Mouse (Mus musculus) CH12.LX (cell line): ENCODE results near the gene Nol6. TPM values are rescaled to one million over a fixed set of nuclear protein-coding genes. Genes with fewer than 3 reads are reported as not detected.

Experiments
- DNase-seq: peaks from one replicate; pipeline ENCODE4 v3.0.0-alpha.2; 2013; ENCODE audit errors: extremely low read depth
- H3K27ac ChIP-seq: 2 replicates; pipeline ENCODE4 v1.5.1; 2012; ENCODE audit warnings: low read depth, mild to moderate bottlenecking, control low read depth, moderate library complexity; ENCODE audit not compliant: insufficient read depth
- H3K27me3 ChIP-seq: replicated peaks from 2 replicates; pipeline ENCODE3; 2012; ENCODE audit warnings: inconsistent platforms
- H3K36me3 ChIP-seq, 2 experiments: replicated peaks in 1 of 2; 2 replicates each; pipeline versions ENCODE3 to v1.6.1; 2012; ENCODE audit warnings: inconsistent platforms in 1 of 2, low read length in 1 of 2, mild to moderate bottlenecking in 1 of 2, mixed read lengths in 1 of 2, moderate library complexity in 1 of 2; ENCODE audit not compliant: control insufficient read depth in 1 of 2, insufficient read depth in 1 of 2
- H3K4me1 ChIP-seq, 2 experiments: 2 replicates each; pipeline ENCODE4 v1.6.1; 2012; ENCODE audit warnings: inconsistent platforms in 1 of 2, moderate library complexity in 1 of 2; ENCODE audit not compliant: insufficient read depth in 2 of 2, control insufficient read depth in 1 of 2
- H3K4me2 ChIP-seq: 2 replicates; pipeline ENCODE4 v1.6.1; 2012; ENCODE audit warnings: low read depth, mild to moderate bottlenecking, control low read depth; ENCODE audit not compliant: poor library complexity, insufficient read depth, severe bottlenecking
- H3K4me3 ChIP-seq, 3 experiments: fragments of 150-350 bp in 1 of 3; sonication (generic) in 1 of 3; replicated peaks in 1 of 3; 2 replicates each; pipeline versions ENCODE3 to v1.5.1; 2011 to 2012; ENCODE audit warnings: low read depth in 2 of 3, low read length in 2 of 3, mild to moderate bottlenecking in 2 of 3, moderate library complexity in 2 of 3, control low read depth in 1 of 3, improper control_type of control experiment in 1 of 3, inconsistent platforms in 1 of 3, mixed read lengths in 1 of 3; ENCODE audit not compliant: poor library complexity in 1 of 3
- H3K79me2 ChIP-seq: replicated peaks from 2 replicates; pipeline ENCODE4 v1.6.1; 2012; ENCODE audit warnings: mild to moderate bottlenecking, moderate library complexity; ENCODE audit not compliant: control insufficient read depth, poor library complexity, insufficient read depth, severe bottlenecking; ENCODE audit errors: extremely low read depth
- H3K9ac ChIP-seq: 2 replicates; pipeline ENCODE4 v1.6.1; 2012; ENCODE audit warnings: low read depth, mild to moderate bottlenecking, control low read depth, moderate library complexity; ENCODE audit not compliant: insufficient read depth
- H3K9me3 ChIP-seq: replicated peaks from 2 replicates; pipeline ENCODE3; 2012; ENCODE audit warnings: low read length, inconsistent platforms, mixed read lengths
- CHD1 ChIP-seq: IDR thresholded peaks from 2 replicates; pipeline ENCODE4 v1.6.1; 2012; ENCODE audit warnings: low read depth, low read length, improper control_type of control experiment, inconsistent platforms
- CTCF ChIP-seq, 2 experiments: IDR thresholded peaks in 1 of 2; conservative IDR thresholded peaks in 1 of 2; 2 replicates each; pipeline ENCODE4 v1.5.1; 2011 to 2012; ENCODE audit warnings: low read depth in 2 of 2, low read length in 2 of 2, improper control_type of control experiment in 1 of 2, inconsistent platforms in 1 of 2, mild to moderate bottlenecking in 1 of 2, moderate library complexity in 1 of 2
- ELF1 ChIP-seq: IDR thresholded peaks from 2 replicates; pipeline ENCODE4 v1.6.1; 2014; ENCODE audit warnings: low read depth, mild to moderate bottlenecking, inconsistent platforms, low read length, improper control_type of control experiment
- EP300 ChIP-seq: IDR thresholded peaks from 2 replicates; pipeline ENCODE4 v1.6.1; 2011; ENCODE audit warnings: low read length, improper control_type of control experiment
- ETS1 ChIP-seq: conservative IDR thresholded peaks from 2 replicates; pipeline ENCODE4 v1.6.1; 2012; ENCODE audit warnings: low read depth, mild to moderate bottlenecking, inconsistent platforms, low read length, improper control_type of control experiment, moderate library complexity
- GABPA ChIP-seq: IDR thresholded peaks from 2 replicates; pipeline ENCODE4 v1.6.1; 2012; ENCODE audit warnings: low read depth, low read length, improper control_type of control experiment, inconsistent platforms; ENCODE audit not compliant: insufficient replicate concordance
- HCFC1 ChIP-seq: IDR thresholded peaks from 2 replicates; pipeline ENCODE4 v1.6.1; 2012; ENCODE audit warnings: low read depth, mild to moderate bottlenecking, inconsistent platforms, low read length, improper control_type of control experiment
- JUN ChIP-seq: IDR thresholded peaks from 2 replicates; pipeline ENCODE4 v1.6.1; 2011; ENCODE audit warnings: low read depth, mild to moderate bottlenecking, low read length, improper control_type of control experiment, moderate library complexity; ENCODE audit not compliant: insufficient read depth
- JUND ChIP-seq: conservative IDR thresholded peaks from 2 replicates; pipeline ENCODE4 v1.6.1; 2011; ENCODE audit warnings: low read depth, low read length, improper control_type of control experiment
- KAT2A ChIP-seq: IDR thresholded peaks from 2 replicates; pipeline ENCODE4 v1.6.1; 2012; ENCODE audit warnings: low read length, improper control_type of control experiment, inconsistent platforms; ENCODE audit not compliant: insufficient replicate concordance
- MAFK ChIP-seq: IDR thresholded peaks from 2 replicates; pipeline ENCODE4 v1.6.1; 2011; ENCODE audit warnings: low read length, improper control_type of control experiment; ENCODE audit not compliant: insufficient replicate concordance
- MEF2A ChIP-seq: IDR thresholded peaks from 2 replicates; pipeline ENCODE4 v1.6.1; 2014; ENCODE audit warnings: low read depth, mild to moderate bottlenecking, inconsistent platforms, low read length, improper control_type of control experiment, borderline replicate concordance
- MXI1 ChIP-seq: IDR thresholded peaks from 2 replicates; pipeline ENCODE4 v1.6.1; 2011; ENCODE audit warnings: mild to moderate bottlenecking, low read depth, low read length, improper control_type of control experiment
- MYC ChIP-seq: IDR thresholded peaks from 2 replicates; pipeline ENCODE4 v1.6.1; 2011; ENCODE audit warnings: low read depth, mild to moderate bottlenecking, improper control_type of control experiment, low read length
- NELFE ChIP-seq: IDR thresholded peaks from 2 replicates; pipeline ENCODE4 v1.6.1; 2011; ENCODE audit warnings: low read depth, low read length, improper control_type of control experiment
- NRF1 ChIP-seq: IDR thresholded peaks from 2 replicates; pipeline ENCODE4 v1.6.1; 2014; ENCODE audit warnings: low read depth, mild to moderate bottlenecking, inconsistent platforms, low read length, improper control_type of control experiment, moderate library complexity
- PAX5 ChIP-seq: IDR thresholded peaks from 2 replicates; pipeline ENCODE4 v1.6.1; 2012; ENCODE audit warnings: low read length, inconsistent platforms, mixed read lengths
- POLR2A ChIP-seq: IDR thresholded peaks from 2 replicates; pipeline ENCODE4 v1.6.1; 2011; ENCODE audit warnings: low read depth, mild to moderate bottlenecking, improper control_type of control experiment, low read length
- POLR2AphosphoS2 ChIP-seq: IDR thresholded peaks from 2 replicates; pipeline ENCODE4 v1.6.1; 2011; ENCODE audit warnings: low read depth, low read length, improper control_type of control experiment
- RCOR1 ChIP-seq: conservative IDR thresholded peaks from 2 replicates; pipeline ENCODE4 v1.6.1; 2012; ENCODE audit warnings: low read depth, mild to moderate bottlenecking, inconsistent platforms, low read length, improper control_type of control experiment
- SIN3A ChIP-seq: IDR thresholded peaks from 2 replicates; pipeline ENCODE4 v1.6.1; 2012; ENCODE audit warnings: low read length, improper control_type of control experiment, inconsistent platforms
- TBP ChIP-seq: conservative IDR thresholded peaks from 2 replicates; pipeline ENCODE4 v1.6.1; 2011; ENCODE audit warnings: low read depth, low read length, improper control_type of control experiment
- TCF12 ChIP-seq: IDR thresholded peaks from 2 replicates; pipeline ENCODE4 v1.6.1; 2014; ENCODE audit warnings: low read depth, mild to moderate bottlenecking, inconsistent platforms, low read length, improper control_type of control experiment
- USF2 ChIP-seq: conservative IDR thresholded peaks from 2 replicates; pipeline ENCODE4 v1.6.1; 2011; ENCODE audit warnings: low read depth, low read length, improper control_type of control experiment
- ZKSCAN1 ChIP-seq: IDR thresholded peaks from 2 replicates; pipeline ENCODE4 v1.6.1; 2012; ENCODE audit warnings: low read depth, inconsistent platforms, low read length, improper control_type of control experiment, borderline replicate concordance
- ZNF384 ChIP-seq: IDR thresholded peaks from 2 replicates; pipeline ENCODE4 v1.6.1; 2012; ENCODE audit warnings: low read depth, low read length, improper control_type of control experiment, inconsistent platforms
- dilution Hi-C: fragments of 300-500 bp; cut with MboI; formaldehyde crosslinking; loops from 2 replicates; pipeline ENCODE4 v1.14.3; 2020; ENCODE audit warnings: low sequenced_read_pairs; ENCODE audit not compliant: extremely low pct_unique_long_range_greater_than_20kb, extremely low pct_ligation_motif_present
- in situ Hi-C: fragments of 300-500 bp; cut with MboI; formaldehyde crosslinking; loops from 3 replicates; pipeline ENCODE4 v1.14.3; 2019; ENCODE audit warnings: low sequenced_read_pairs, low pct_ligation_motif_present, low pct_unique_long_range_greater_than_20kb, mixed read lengths
- polyA plus RNA-seq: library from polyadenylated mRNA; unstranded; fragments of >175 nt; gene quantifications from 2 replicates; pipeline ENCODE4 v1.2.1, GENCODE M21; 2012; ENCODE audit warnings: low read depth; ENCODE audit not compliant: insufficient read length
- total RNA-seq, 2 experiments: library from RNA; depleted of rRNA; stranded (reverse); fragments of 300-350 nt in 1 of 2; fragments of >200 nt in 1 of 2; gene quantifications; 2 replicates each; pipeline ENCODE4 v1.2.3; 2012 to 2014

Gene Nol6
- total and polyA plus RNA-seq, 3 experiments: 22.0 to 81.5 (median 30.0) TPM

DNA sequence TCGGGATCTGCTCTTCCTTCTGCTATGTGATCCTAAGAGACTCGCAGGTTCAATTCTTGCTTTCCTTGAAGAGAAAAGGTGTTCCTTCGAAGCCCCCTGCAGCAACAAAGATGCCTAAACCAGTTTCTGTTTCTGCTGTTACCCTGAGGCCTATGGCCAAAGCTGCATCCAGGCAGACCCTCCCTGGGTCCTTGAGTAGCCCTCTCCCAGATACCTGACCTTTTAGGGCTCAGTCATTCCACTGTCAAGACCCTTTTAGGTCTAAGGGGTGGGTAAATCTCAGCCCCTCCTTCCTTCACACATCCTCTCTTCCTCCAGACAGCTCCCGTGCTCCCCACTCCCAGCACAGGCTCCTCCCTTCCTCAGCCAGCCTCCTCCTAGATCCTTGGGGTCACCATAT is 35.1 kb downstream of the Nol6 start:
- H3K27ac ChIP-seq: no peak overlapping the region
- H3K79me2 ChIP-seq: no peaks in the 10 kb centered on the region
- H3K4me2 ChIP-seq: no peak overlapping the region
- no peaks in the 10 kb centered on the region for H3K36me3 ChIP-seq
- no peak for DNase-seq
- no peak for TF ChIP-seq TBP
- no peak for TF ChIP-seq PAX5
- TF ChIP-seq MAFK: no peak
- TF ChIP-seq ZNF384: no peak
- TF ChIP-seq KAT2A: no peak
- TF ChIP-seq JUND: no peak
- TF ChIP-seq RCOR1: no peak
- TF ChIP-seq ZKSCAN1: no peak
- TF ChIP-seq ETS1: no peak
- no peak for TF ChIP-seq POLR2AphosphoS2
- no peak for TF ChIP-seq TCF12
- TF ChIP-seq EP300: no peak
- no peak for TF ChIP-seq JUN
- no peak for TF ChIP-seq USF2
- TF ChIP-seq MYC: no peak
- dilution Hi-C loops (no loop called here), in situ Hi-C loops (no loop called here)
- H3K27me3 ChIP-seq: peaks cover 89% of the 10 kb centered on the region
- peaks cover 2% of the 10 kb centered on the region for H3K9me3 ChIP-seq
- H3K4me3 ChIP-seq: no peak overlapping the region
- H3K9ac ChIP-seq: no peak overlapping the region
- peaks cover 0 to 4% of the 10 kb centered on the region in 2 experiments; a peak in 1 of 4 replicates for H3K4me1 ChIP-seq

- in situ Hi-C loops: no loop called here
- no peak for DNase-seq
- Histone ChIP-seq H3K36me3 (no peaks in the 10 kb centered on the region), H3K79me2 (no peaks in the 10 kb centered on the region), H3K27me3 (peaks cover 90% of the 10 kb centered on the region), H3K4me2 (no peak overlapping the region), H3K4me3 (no peak overlapping the region), H3K4me1 (peaks cover 0 to 4% of the 10 kb centered on the region in 2 experiments; a peak in 1 of 4 replicates), H3K27ac (no peak overlapping the region), H3K9me3 (peaks cover 2% of the 10 kb centered on the region), H3K9ac (no peak overlapping the region)
- dilution Hi-C loops: no loop called here
- TF ChIP-seq CTCF (conservative IDR thresholded peaks at IDR 0.05 in 1 of 2, IDR thresholded peaks at IDR 0.05 in 1 of 2; ENCODE audit: low read depth in 2 of 2, low read length in 2 of 2) (no peak), MEF2A (no peak), NRF1 (no peak), SIN3A (no peak), HCFC1 (no peak), POLR2A (no peak), ELF1 (no peak), EP300 (no peak), ZKSCAN1 (no peak), USF2 (no peak), MXI1 (no peak), CHD1 (no peak), NELFE (no peak), ETS1 (no peak), GABPA (no peak)
Observed at GRCm38 (mm10) chr4:41087459-41088298, 36.6 kb downstream of the Nol6 start.
